Mouse (Mus musculus): ENCODE results near the gene Camsap2. TPM values are rescaled to one million over a fixed set of nuclear protein-coding genes. Genes with fewer than 3 reads are reported as not detected.

Gene Camsap2
- total RNA-seq, 1 experiment from 2014 or later = 39.4 TPM

DNA sequence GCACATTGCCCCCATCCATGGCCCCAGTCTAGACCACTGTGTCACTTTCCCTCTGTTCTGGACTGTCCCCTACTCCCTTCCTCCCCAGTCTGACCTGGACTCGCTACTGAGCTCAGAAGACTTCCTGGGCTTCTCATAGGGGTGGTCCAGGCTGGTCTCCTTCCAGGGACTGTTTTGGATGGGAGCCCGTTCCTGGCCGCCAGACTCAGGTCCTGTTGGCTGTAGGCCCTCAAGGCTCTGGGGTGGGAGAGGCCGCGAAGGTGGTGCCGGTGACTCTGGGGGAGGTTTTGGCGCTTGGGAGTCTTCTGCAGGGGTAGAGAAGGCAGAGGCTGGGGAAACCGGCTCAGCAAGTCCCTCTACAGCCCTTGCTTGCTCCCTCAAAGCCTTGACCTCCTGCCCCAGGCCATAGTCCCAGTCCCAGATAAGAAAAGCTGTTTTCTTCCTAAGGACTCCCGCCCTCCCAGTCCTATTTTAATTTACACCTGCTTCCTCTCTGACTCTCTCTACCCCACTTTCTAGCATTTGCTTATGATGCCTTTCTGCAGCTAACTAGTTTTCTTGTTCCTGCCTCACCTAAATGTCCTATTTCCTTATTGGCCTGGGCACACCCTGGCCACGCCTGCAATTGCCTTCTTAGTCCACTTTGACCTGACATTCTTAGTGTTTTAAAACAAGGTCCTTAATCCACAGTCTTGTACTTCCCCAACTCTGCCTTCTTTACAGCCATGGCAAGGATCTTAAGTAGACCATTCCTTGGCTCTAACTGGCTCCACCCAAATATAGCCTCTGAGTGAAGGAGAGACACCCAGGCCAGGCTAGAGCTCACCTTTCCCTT lies 125.7 kb downstream of the Camsap2 start:
- no peak for DNase-seq

Other genes starting within 250 kb of the Camsap2 start
- gene Kif21b, start 214.7 kb downstream of the Camsap2 start, total RNA-seq (2021) = 3.2 and 4.6 TPM in 2 replicates
- gene Mroh3, start 133.3 kb downstream of the Camsap2 start, total RNA-seq (2021) = not detected in 2 replicates
- gene Inava, start 111.8 kb downstream of the Camsap2 start, total RNA-seq (2021) = not detected in 2 replicates
- not detected in 2 replicates for gene Gpr25, start 85.2 kb downstream of the Camsap2 start, total RNA-seq (2021)
- 10.4 and 15.7 TPM in 2 replicates for gene Ddx59, start 69.2 kb upstream of the Camsap2 start, total RNA-seq (2021)
- gene Kif14, start 120.2 kb upstream of the Camsap2 start, total RNA-seq (2021) = 1.6 and 2.7 TPM in 2 replicates